Mouse (Mus musculus) duodenum, adult 2 months (tissue): ENCODE results near the gene Ccl12. TPM values are rescaled to one million over a fixed set of nuclear protein-coding genes. Genes with fewer than 3 reads are reported as not detected.

Experiments
- polyA plus RNA-seq: library from polyadenylated mRNA; depleted of rRNA; stranded (reverse); fragments of >200 nt; gene quantifications from 2 replicates; pipeline ENCODE4 v1.2.3, GENCODE M21; 2012; ENCODE audit warnings: low replicate concordance; rRNA removed

Gene Ccl12
- 0.36 and 1.7 TPM in 2 replicates for polyA plus RNA-seq

DNA sequence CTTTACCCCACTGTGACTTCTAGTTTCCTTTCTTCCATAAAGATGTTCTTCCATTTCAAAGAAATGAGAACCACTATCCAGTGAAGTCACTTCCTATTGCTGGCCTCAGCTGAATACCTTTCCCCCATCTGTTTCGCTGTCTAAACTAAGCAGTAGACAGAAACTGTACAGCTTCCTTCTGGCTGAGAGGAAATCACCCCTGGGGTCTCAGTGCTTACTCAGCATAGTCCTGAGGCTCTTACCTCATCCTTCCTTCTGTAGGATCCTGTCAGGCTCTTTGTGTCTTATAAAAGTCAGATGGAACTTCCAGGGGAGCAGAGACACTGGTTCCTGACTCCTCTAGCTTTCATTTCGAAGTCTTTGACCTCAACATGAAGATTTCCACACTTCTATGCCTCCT, at the start of gene Ccl12:
Gene Ccl12, plus strand, starts transcription at position 317 of the 400 bp plus-strand sequence.

DNA sequence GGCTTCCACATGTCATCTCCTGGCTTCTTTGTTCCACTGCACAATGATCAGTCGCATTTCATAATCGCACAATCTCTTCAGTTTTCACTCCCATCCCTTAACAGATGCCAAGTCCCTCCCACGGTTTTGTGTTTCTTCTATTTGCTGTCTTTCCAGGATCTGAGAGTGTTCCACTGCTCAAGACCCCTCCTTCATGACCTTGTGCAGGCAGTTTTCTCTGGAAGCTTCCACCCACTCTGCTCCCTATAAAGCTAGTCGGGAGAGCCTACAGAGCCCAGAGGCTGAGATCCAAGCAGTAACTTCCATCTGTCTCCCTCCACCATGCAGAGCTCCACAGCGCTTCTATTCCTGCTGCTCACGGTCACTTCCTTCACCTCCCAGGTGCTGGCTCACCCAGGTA, 44.0 kb upstream of the Ccl12 start, which contains the start of gene Ccl11:
Gene Ccl11, plus strand, starts transcription at position 178 of the 400 bp plus-strand sequence.

GRCm38 (mm10) chr11:82114885-82115284, 13.2 kb downstream of the Ccl12 start, which contains the start of gene Ccl8:
Ccl8 (plus strand) TSS chr11:82115185.

Other genes with a start within 250 kb of the Ccl12 start
- not detected in 2 replicates for gene 5530401A14Rik, start 241.2 kb upstream of the Ccl12 start, polyA plus RNA-seq
- 0.97 and 1.4 TPM in 2 replicates for gene Asic2, start 133.4 kb upstream of the Ccl12 start, polyA plus RNA-seq
- 1.5 and 4.4 TPM in 2 replicates for gene Ccl2, start 66.3 kb upstream of the Ccl12 start, polyA plus RNA-seq
- not detected in 2 replicates for gene Gm17268, start 63.3 kb upstream of the Ccl12 start, polyA plus RNA-seq
- 0.33 and 1.2 TPM in 2 replicates for gene Ccl7, start 56.1 kb upstream of the Ccl12 start, polyA plus RNA-seq
- gene Ccl11, start 44.0 kb upstream of the Ccl12 start, polyA plus RNA-seq, result 13.1 and 38.8 TPM in 2 replicates
- gene Ccl8, start 13.3 kb downstream of the Ccl12 start, polyA plus RNA-seq, result 0.40 and 0.47 TPM in 2 replicates
- gene Ccl1, start 203.8 kb downstream of the Ccl12 start, polyA plus RNA-seq, result not detected in 2 replicates